In genomic region chr9:83623455-83623854, GRCm38 (mm10) we compare ENCODE assay signal across 14 mouse cellular contexts.
"Had no signal": no experiment of that assay in that cellular context is flagged by ENCODE, and none has a peak within 500 bp of the region (broad histone marks: within the 10 kb centered on the region; RNA-seq: fewer than 3 reads in every experiment).

No protein-coding gene starts in this region.

- H3K27me3 ChIP-seq: limb, embryonic 12.5 days; limb, embryonic 15.5 days had no signal

- DNase-seq: kidney, adult 8-10 months; kidney, postnatal 14 days; left cerebral cortex, postnatal 4 days; liver, postnatal 0 days; lung, embryonic 14.5 days; thymus, adult 18-20 months; thymus, postnatal 36 days had no signal

- H3K4me1 ChIP-seq: limb, embryonic 15.5 days had no signal

- H3K9ac ChIP-seq: limb, embryonic 12.5 days; limb, embryonic 15.5 days; liver, embryonic 14.5 days; liver, postnatal 0 days; lung, embryonic 14.5 days had no signal

- H3K4me2 ChIP-seq: limb, embryonic 12.5 days; limb, embryonic 15.5 days; liver, embryonic 11.5 days; lung, embryonic 14.5 days had no signal

- ATAC-seq: intestine, postnatal 0 days; liver, postnatal 0 days; lung, postnatal 0 days had no signal

- H3K4me3 ChIP-seq: limb, embryonic 12.5 days; limb, embryonic 15.5 days had no signal

- H3K36me3 ChIP-seq: limb, embryonic 12.5 days; limb, embryonic 15.5 days had no signal

- H3K9me3 ChIP-seq: limb, embryonic 12.5 days; limb, embryonic 15.5 days had no signal

- H3K27ac ChIP-seq: limb, embryonic 12.5 days; limb, embryonic 15.5 days; liver, embryonic 14.5 days; macrophage had no signal
